Mouse (Mus musculus): ENCODE results near the gene Marveld3. TPM values are rescaled to one million over a fixed set of nuclear protein-coding genes. Genes with fewer than 3 reads are reported as not detected.

Gene Marveld3
- polyA plus RNA-seq, 1 experiment from 2014 or later, result 2.1 TPM

- H3K4me1 ChIP-seq (ENCODE audit: control insufficient read depth, insufficient read depth, low read length), result peaks cover 10% of the 10 kb centered on the region; the same call in 1 of the 2 replicates
- H3K4me3 ChIP-seq (ENCODE audit: low read length), result no peak overlapping the region
- peak; percentile 28; the same call in 1 of the 2 replicates for ATAC-seq (ENCODE audit: low FRiP score, low TSS enrichment)
- H3K27me3 ChIP-seq (ENCODE audit: control insufficient read depth, insufficient read depth, low read length), result peaks cover 6% of the 10 kb centered on the region; the same call in 1 of the 2 replicates
- H3K4me2 ChIP-seq (replicated peaks; ENCODE audit: low read depth, low read length), result no peak overlapping the region
- H3K9me3 ChIP-seq (ENCODE audit: control insufficient read depth, low read length), result no peaks in the 10 kb centered on the region
- H3K36me3 ChIP-seq (ENCODE audit: control insufficient read depth, insufficient read depth, low read length), result peaks cover 16% of the 10 kb centered on the region
- no peak overlapping the region for H3K27ac ChIP-seq (ENCODE audit: low read depth, low read length)
- no peak overlapping the region for H3K9ac ChIP-seq (ENCODE audit: low read depth, low read length)
- WGBS, result 11% methylated on average over 9 of the region's 9 CpGs
Observed at GRCm38 (mm10) chr8:109945153-109945632, 16.8 kb downstream of the Marveld3 start.

- H3K4me2 ChIP-seq (replicated peaks; ENCODE audit: low read depth, low read length), result no peak overlapping the region
- no peaks in the 10 kb centered on the region for H3K9me3 ChIP-seq (ENCODE audit: control insufficient read depth, low read length)
- H3K36me3 ChIP-seq (ENCODE audit: control insufficient read depth, insufficient read depth, low read length), result peaks cover 36% of the 10 kb centered on the region
- no peaks in the 10 kb centered on the region for H3K27me3 ChIP-seq (ENCODE audit: control insufficient read depth, insufficient read depth, low read length)
- no peak overlapping the region for H3K27ac ChIP-seq (ENCODE audit: low read depth, low read length)
- peaks cover 6% of the 10 kb centered on the region; the same call in 1 of the 2 replicates for H3K4me1 ChIP-seq (ENCODE audit: control insufficient read depth, insufficient read depth, low read length)
- WGBS, result 61% methylated on average over 2 of the region's 2 CpGs
- no peak overlapping the region for H3K4me3 ChIP-seq (ENCODE audit: low read length)
- peak; percentile 47; the same call in 1 of the 2 replicates for ATAC-seq (ENCODE audit: low FRiP score, low TSS enrichment)
- H3K9ac ChIP-seq (ENCODE audit: low read depth, low read length), result no peak overlapping the region
Observed at GRCm38 (mm10) chr8:109941606-109942360, 20.2 kb downstream of the Marveld3 start.

- WGBS, result 71% methylated on average over 8 of the region's 8 CpGs
- H3K4me2 ChIP-seq (replicated peaks; ENCODE audit: low read depth, low read length), result no peak overlapping the region
- H3K9me3 ChIP-seq (ENCODE audit: control insufficient read depth, low read length), result no peaks in the 10 kb centered on the region
- H3K36me3 ChIP-seq (ENCODE audit: control insufficient read depth, insufficient read depth, low read length), result peaks cover 20% of the 10 kb centered on the region
- no peaks in the 10 kb centered on the region for H3K4me1 ChIP-seq (ENCODE audit: control insufficient read depth, insufficient read depth, low read length)
- no peak overlapping the region for H3K4me3 ChIP-seq (ENCODE audit: low read length)
- no peak for ATAC-seq (ENCODE audit: low FRiP score, low TSS enrichment)
- no peak overlapping the region for H3K27ac ChIP-seq (ENCODE audit: low read depth, low read length)
- no peak overlapping the region for H3K9ac ChIP-seq (ENCODE audit: low read depth, low read length)
- H3K27me3 ChIP-seq (ENCODE audit: control insufficient read depth, insufficient read depth, low read length), result no peaks in the 10 kb centered on the region
Observed at GRCm38 (mm10) chr8:109920406-109921390, 41.3 kb downstream of the Marveld3 start.

- no peak overlapping the region for H3K4me2 ChIP-seq (replicated peaks; ENCODE audit: low read depth, low read length)
- no peaks in the 10 kb centered on the region for H3K9me3 ChIP-seq (ENCODE audit: control insufficient read depth, low read length)
- 50% methylated on average over 4 of the region's 4 CpGs for WGBS
- H3K4me1 ChIP-seq (ENCODE audit: control insufficient read depth, insufficient read depth, low read length), result no peaks in the 10 kb centered on the region
- peaks cover 38% of the 10 kb centered on the region for H3K36me3 ChIP-seq (ENCODE audit: control insufficient read depth, insufficient read depth, low read length)
- H3K27ac ChIP-seq (ENCODE audit: low read depth, low read length), result no peak overlapping the region
- H3K27me3 ChIP-seq (ENCODE audit: control insufficient read depth, insufficient read depth, low read length), result no peaks in the 10 kb centered on the region
- ATAC-seq (ENCODE audit: low FRiP score, low TSS enrichment), result no peak
- no peak overlapping the region for H3K9ac ChIP-seq (ENCODE audit: low read depth, low read length)
- no peak overlapping the region for H3K4me3 ChIP-seq (ENCODE audit: low read length)
Observed at GRCm38 (mm10) chr8:109917277-109917676, 44.7 kb downstream of the Marveld3 start.

- H3K27ac ChIP-seq (ENCODE audit: low read depth, low read length), result no peak overlapping the region
- no peak for ATAC-seq (ENCODE audit: low FRiP score, low TSS enrichment)
- H3K4me3 ChIP-seq (ENCODE audit: low read length), result no peak overlapping the region
- WGBS, result 95% methylated on average over 4 of the region's 4 CpGs
- no peak overlapping the region for H3K9ac ChIP-seq (ENCODE audit: low read depth, low read length)
- H3K36me3 ChIP-seq (ENCODE audit: control insufficient read depth, insufficient read depth, low read length), result peaks cover 33% of the 10 kb centered on the region
- no peaks in the 10 kb centered on the region for H3K27me3 ChIP-seq (ENCODE audit: control insufficient read depth, insufficient read depth, low read length)
- H3K4me2 ChIP-seq (replicated peaks; ENCODE audit: low read depth, low read length), result no peak overlapping the region
- no peaks in the 10 kb centered on the region for H3K4me1 ChIP-seq (ENCODE audit: control insufficient read depth, insufficient read depth, low read length)
- no peaks in the 10 kb centered on the region for H3K9me3 ChIP-seq (ENCODE audit: control insufficient read depth, low read length)
Observed at GRCm38 (mm10) chr8:109907376-109907775, 54.6 kb downstream of the Marveld3 start.

GRCm38 (mm10) chr8:109906907-109907306 lies 55.1 kb downstream of the Marveld3 start:
- Histone ChIP-seq H3K27me3 (ENCODE audit: control insufficient read depth, insufficient read depth, low read length) (no peaks in the 10 kb centered on the region), H3K36me3 (ENCODE audit: control insufficient read depth, insufficient read depth, low read length) (peaks cover 29% of the 10 kb centered on the region), H3K4me2 (replicated peaks; ENCODE audit: low read depth, low read length) (no peak overlapping the region), H3K9me3 (ENCODE audit: control insufficient read depth, low read length) (no peaks in the 10 kb centered on the region), H3K4me1 (ENCODE audit: control insufficient read depth, insufficient read depth, low read length) (no peaks in the 10 kb centered on the region), H3K4me3 (ENCODE audit: low read length) (no peak overlapping the region), H3K9ac (ENCODE audit: low read depth, low read length) (no peak overlapping the region), H3K27ac (ENCODE audit: low read depth, low read length) (no peak overlapping the region)
- no peak for ATAC-seq (ENCODE audit: low FRiP score, low TSS enrichment)
- WGBS, result 98% methylated on average over 3 of the region's 3 CpGs

- Histone ChIP-seq H3K4me2 (replicated peaks; ENCODE audit: low read depth, low read length) (no peak overlapping the region), H3K36me3 (ENCODE audit: control insufficient read depth, insufficient read depth, low read length) (peaks cover 21% of the 10 kb centered on the region; the same call in 1 of the 2 replicates), H3K4me1 (ENCODE audit: control insufficient read depth, insufficient read depth, low read length) (no peaks in the 10 kb centered on the region), H3K9ac (ENCODE audit: low read depth, low read length) (no peak overlapping the region), H3K27ac (ENCODE audit: low read depth, low read length) (no peak overlapping the region), H3K9me3 (ENCODE audit: control insufficient read depth, low read length) (no peaks in the 10 kb centered on the region), H3K4me3 (ENCODE audit: low read length) (no peak overlapping the region), H3K27me3 (ENCODE audit: control insufficient read depth, insufficient read depth, low read length) (no peaks in the 10 kb centered on the region)
- ATAC-seq (ENCODE audit: low FRiP score, low TSS enrichment), result no peak
- WGBS, result 94% methylated on average over 1 of the region's 1 CpGs
Observed at GRCm38 (mm10) chr8:109904928-109905668, 56.9 kb downstream of the Marveld3 start.

- H3K4me2 ChIP-seq (replicated peaks; ENCODE audit: low read depth, low read length), result no peak overlapping the region
- no peak overlapping the region for H3K27ac ChIP-seq (ENCODE audit: low read depth, low read length)
- no peaks in the 10 kb centered on the region for H3K9me3 ChIP-seq (ENCODE audit: control insufficient read depth, low read length)
- peaks cover 21% of the 10 kb centered on the region; the same call in 1 of the 2 replicates for H3K36me3 ChIP-seq (ENCODE audit: control insufficient read depth, insufficient read depth, low read length)
- no peak overlapping the region for H3K4me3 ChIP-seq (ENCODE audit: low read length)
- no peak for ATAC-seq (ENCODE audit: low FRiP score, low TSS enrichment)
- no peaks in the 10 kb centered on the region for H3K27me3 ChIP-seq (ENCODE audit: control insufficient read depth, insufficient read depth, low read length)
- H3K9ac ChIP-seq (ENCODE audit: low read depth, low read length), result no peak overlapping the region
- 91% methylated on average over 10 of the region's 10 CpGs for WGBS
- no peaks in the 10 kb centered on the region for H3K4me1 ChIP-seq (ENCODE audit: control insufficient read depth, insufficient read depth, low read length)
Observed at GRCm38 (mm10) chr8:109903909-109904469, 58.0 kb downstream of the Marveld3 start.

Measured in kidney, embryonic 14.5 days (tissue).